Mouse (Mus musculus) liver, postnatal 0 days (tissue): ENCODE results near the gene Cyb5r3.

Experiments used
- CTCF ChIP-seq: sonication (generic); IDR thresholded peaks from 2 replicates; pipeline ENCODE4 v1.5.1; 2016; ENCODE audit warnings: antibody characterized with exemption, low read depth
- EP300 ChIP-seq: IDR thresholded peaks from 2 replicates; pipeline ENCODE4 v1.6.1; 2016; ENCODE audit warnings: antibody characterized with exemption, low read depth, mild to moderate bottlenecking

DNA sequence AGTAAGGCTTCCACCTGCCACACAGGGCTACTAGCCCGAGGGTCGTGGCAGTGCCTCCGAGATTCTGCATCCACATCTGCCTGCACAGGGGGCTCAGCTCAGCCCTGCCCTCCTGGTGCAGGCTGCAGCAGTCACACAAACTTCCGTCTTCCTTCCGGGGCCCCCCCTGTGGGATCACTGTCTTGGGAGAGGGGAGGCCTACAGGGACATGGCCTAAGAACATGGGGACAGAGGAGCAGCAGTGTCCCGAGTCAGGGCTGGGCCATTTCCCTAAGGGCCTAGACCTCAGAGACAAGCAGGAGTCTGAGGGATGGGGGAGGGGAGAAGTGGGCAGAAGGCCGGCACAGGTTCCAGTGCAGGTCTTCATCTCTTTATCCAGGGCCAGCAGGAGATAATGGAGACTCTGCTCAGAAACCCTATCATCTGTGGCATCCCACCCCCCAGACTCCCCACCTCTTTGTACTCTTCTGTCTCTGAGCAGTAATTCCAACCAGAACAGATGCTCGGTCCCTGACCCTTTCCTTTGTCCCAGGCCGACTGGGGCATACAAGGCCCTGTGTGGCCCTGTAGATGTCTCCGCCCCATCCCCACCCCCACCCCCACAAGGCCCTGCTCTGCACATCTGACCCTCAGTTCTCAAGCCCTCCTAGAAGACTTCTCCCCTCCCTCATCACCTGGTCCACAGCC lies 11.2 kb downstream of the Cyb5r3 start:
- TF ChIP-seq CTCF (no peak), EP300 (no peak)
